Mouse (Mus musculus): ENCODE data around the gene Wnt2b.

Wnt2b gene

DNA sequence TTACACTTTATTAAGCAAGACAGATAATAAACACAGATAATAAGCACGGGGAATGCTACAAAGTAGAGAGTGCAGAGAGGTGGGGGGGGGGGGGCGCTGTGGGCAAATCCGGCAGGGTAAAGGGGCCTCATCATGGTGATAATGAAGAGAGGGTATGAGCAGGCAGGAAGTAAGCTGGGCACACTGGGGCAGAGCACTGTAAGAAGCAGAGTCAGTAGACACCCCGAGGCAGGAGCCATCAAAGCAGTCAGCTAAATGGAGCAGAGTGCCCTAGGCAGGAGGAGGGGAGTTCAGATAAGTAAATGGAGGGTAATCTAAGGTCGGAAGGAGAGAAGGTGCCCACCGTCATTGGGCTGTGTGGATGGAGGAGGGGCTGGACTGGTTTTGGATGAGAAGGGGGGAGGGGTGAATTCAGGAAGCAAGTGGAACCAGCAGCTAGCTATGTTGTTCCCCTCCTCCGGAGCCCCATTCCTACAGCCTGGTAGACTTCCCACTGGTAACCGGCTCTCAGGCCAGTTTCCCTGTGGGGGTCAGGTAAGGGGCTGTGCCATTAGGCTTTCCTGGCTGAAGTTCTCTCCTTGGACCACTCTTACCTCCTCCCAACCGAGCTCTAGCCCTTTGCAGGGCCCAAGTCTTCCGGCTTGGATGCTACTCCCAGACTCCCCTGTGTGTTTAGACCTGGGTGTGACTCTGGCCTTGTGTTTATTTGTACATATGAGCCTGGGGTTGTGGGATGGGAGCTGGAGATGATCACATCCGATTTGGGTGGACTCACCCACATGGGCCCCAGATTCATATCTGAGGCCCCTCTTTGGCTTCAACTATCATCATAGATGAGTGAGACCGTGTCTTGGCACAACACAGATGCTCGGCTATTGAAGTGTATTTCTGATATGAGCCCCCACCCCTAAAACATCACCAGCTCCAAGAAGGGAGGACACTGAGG is 1.9 kb upstream of the Wnt2b start:
- peak in 1 of 2 experiments; percentile 15 for DNase-seq

DNA sequence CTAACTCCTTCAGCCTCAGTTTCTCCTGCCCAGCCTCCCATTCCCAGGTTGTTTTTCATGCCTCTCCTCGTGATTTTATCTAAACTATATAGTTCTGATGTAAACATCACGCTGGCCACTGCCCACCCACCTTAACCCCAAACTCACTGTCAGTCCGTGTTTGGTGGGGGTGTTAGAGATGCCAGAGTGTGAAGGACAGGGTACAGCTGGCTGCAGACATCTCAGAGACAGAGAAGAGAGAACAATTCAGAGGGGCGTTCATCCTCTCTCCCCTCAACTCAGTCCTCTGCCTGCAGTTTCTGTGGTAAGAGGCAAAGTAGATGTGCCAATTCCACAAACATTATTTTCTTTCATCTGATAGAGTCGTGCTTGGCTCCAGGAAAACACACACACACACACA is 1.1 kb upstream of the Wnt2b start:
- no peak for DNase-seq

DNA sequence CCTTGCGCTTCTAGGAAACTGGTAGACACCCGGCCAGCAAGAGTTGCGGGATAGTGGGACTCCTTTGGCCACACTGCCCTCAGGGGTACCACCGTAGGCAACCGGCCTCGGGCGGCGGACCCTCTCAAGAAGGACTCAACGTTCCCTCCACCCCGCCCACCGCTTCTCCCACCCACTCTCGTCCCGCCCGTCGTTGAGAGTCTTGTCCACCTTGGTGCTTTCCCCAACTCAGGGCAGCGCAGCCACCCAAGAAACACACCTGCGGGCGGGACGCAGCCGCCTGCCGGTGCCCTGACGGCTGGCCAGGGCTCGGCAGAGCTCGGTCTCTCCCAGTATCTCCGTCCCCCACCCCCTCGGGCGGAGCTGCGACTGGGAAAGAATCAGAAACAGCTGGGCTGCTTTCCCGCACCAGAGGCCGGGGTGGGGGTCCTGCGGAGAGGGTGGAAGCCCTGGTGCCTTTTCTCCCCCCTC is 455 bp upstream of the Wnt2b start:
- no peak for DNase-seq

DNA sequence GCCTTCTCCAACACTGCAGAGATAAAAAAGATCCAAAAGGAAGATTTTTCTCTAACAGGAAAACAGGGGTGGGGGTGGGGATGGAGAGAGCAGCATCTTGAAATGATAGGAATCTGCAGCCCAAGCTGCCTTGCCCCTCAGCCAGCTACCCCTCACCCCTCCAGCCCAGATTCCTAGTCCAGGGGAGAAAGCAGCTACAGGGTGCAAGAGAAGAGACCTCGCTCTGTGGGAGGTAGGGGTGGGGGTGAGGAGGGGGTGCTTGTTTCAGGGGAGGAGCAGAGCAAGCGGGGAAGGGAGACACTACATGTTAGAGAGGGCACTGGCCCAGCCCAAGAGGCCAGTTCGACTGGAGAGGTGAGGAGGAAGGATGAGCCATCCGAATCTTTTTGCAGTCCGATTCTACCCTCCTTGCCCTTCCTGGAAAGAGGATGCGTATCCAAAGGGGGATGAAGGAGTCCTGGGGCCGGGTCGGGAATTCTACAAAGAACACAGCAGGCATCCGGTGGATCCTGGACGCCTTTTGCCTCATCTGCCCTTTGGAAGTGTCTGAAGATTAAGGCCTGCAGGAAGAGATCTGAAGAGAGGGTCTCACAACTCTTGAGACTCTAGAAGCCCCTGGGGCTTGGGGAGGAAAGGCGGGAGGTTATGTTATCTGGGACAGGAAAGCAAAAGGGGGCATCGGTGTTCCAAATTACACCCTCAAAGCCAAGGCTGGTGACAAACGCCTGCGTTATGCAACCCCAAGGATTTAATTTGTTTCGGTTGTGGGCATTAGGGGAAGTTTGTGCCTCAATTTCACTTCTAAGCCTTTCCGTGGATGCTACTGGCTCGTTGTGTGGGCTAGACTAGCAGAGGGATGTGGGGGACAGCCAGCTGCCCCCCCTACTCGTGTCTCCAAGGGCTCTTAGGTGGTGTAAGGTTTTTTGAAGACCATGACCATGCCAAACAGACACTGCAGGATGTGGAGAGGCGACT is 1.4 kb downstream of the Wnt2b start:
- DNase-seq: no peak

DNA sequence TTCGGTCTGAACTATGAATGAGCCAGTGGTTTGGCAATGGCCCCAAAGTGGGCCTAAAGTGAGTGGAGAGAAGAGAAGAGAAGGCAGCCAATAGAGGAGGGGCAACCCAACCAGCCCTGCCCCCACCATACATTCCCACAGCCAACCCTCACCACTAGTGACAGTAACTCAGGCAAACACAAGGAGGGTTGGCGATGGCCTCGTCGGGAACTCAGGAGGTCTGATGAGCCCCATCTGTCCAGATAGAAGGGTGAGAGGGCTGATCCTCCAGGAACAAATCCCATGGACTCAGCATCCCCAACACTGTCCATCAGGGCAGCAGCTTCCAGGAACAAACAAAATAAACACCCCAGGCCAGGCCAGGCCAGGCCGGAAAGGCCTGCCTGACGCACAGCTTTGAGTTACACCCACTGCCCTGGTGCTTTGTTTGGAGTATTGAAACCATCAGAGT is 5.6 kb downstream of the Wnt2b start:
- no peak for DNase-seq

DNA sequence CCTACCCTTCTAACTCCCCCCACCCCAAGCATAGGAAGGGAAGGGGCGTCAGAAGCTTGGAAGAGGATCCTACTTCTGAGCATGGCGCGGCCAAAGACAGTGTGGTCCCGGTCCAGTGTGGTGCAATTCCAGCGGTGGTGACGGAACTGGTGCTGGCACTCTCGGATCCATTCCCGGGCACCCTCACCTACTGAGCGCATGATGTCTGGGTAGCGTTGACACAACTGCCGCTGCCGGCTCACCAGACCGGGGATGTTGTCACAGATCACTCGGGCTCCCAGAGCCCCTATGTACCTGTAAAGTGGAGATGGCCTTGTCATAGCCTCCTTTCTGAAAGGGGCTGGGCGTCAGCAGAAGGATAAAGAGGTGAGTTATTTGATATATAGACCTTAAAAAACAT is 7.2 kb downstream of the Wnt2b start:
- no peak for DNase-seq

DNA sequence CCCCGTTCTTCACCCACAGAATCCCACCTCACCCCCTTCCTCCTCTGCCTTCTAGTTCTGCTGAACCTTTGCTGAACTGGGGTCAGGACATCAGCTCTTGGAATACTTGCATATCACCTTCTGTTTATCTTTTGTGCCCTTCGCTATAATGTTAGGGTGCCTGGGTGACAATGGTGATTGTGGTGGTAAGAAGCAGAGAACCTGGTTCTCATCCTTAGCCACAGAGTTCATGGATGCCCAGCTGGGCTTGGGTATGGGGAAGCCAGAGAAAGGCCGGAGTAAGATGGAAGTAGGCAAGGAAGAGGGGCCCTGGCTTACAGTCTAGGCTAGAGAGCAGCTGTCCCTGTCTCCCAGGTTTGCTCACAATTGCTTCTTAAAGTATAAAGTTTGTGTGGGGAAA is 7.6 kb downstream of the Wnt2b start:
- no peak for DNase-seq

- DNase-seq: no peak
Measured at GRCm38 (mm10) chr3:104952891-104953670, 8.6 kb downstream of the Wnt2b start.

GRCm38 (mm10) chr3:104950926-104951325 is 10.8 kb downstream of the Wnt2b start:
- no peak for DNase-seq

GRCm38 (mm10) chr3:104944894-104945293 is 16.8 kb downstream of the Wnt2b start:
- DNase-seq: no peak

DNA sequence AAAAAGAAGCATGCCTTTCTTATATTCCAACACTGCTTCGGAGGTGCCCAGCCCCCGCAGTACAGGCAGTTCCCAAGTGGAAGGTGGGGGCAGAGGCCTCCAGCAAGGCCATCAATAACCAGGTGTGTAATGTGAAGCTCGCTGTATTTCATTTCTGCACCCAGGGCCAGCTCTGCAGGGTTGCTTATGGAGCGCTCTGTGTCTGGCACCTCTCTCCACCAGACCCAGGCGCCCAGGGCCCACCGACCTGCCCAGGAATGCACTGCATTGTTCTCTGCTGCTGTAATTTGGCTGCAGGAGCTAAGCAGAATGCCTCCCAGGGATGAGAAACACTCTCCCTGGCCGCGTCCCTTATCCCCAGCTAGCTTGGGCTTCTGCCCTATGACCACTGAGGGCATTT is 18.4 kb downstream of the Wnt2b start:
- DNase-seq: no peak

DNA sequence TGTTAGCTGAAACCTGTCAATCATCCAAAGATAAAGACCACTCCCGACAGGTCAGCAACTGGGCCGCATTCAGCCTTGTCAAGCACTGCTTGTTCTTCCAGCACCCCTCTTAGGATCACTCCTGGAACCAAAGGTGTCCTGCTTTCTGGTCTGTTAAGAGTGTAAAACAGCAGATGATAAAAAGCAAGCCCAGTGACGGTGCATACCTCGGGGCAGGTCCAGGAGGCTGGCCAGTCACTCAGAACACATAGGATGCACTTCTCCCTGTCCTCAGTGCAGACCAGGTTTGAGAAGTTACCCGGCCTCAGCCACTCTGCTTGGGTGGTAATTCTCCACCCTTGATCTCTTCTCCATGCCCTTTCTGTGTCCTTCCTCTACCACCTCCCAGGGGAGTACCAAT is 19.0 kb downstream of the Wnt2b start:
- DNase-seq: no peak

- no peak for DNase-seq
Measured at GRCm38 (mm10) chr3:104940691-104941090, 21.0 kb downstream of the Wnt2b start.

DNA sequence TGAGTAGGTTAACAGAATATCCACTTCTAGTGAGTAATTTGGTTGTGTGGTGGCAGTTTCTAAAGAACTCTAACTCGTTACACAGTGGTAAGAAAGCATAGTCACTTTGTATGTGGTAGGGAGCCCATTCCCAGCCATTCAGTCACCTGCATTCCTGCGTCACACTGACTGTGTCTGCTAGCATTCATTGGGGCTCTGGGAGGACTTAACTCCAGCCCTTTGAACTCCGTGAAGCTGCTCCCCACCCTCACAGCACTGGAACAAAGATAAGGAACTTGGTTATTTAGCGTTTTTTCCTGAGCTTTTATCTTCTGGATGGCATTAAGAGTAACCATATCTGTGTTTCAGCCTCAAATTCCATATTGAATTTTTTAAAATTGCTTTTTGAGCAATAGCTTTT is 23.4 kb downstream of the Wnt2b start:
- DNase-seq: no peak

GRCm38 (mm10) chr3:104937728-104938305 is 23.9 kb downstream of the Wnt2b start:
- DNase-seq: no peak

GRCm38 (mm10) chr3:104929385-104929784 is 32.3 kb downstream of the Wnt2b start:
- DNase-seq: no peak

DNA sequence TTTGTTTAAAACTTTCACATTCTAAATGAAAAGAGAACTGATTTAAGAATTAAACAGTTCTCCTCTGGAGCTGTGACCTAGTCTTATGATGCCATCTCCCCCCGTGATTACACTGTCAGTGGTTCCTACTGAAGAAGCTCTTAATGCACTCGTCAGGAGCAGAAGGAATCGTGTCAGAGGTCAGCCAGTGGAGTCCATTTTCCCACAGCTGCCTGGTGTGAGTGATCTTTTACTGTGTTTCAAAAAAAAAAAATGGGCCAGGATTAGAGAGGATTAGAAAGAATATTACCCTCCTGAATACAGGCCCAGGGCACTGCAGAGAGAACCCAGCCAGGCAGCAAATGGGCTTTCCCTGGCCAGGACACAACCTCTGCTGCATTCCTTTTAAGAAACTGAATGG is 46.7 kb downstream of the Wnt2b start:
- no peak for DNase-seq

- DNase-seq: no peak
Measured at GRCm38 (mm10) chr3:104909195-104909594, 52.5 kb downstream of the Wnt2b start.

- no peak for DNase-seq
Measured at GRCm38 (mm10) chr3:104906007-104906406, 55.7 kb downstream of the Wnt2b start.

DNA sequence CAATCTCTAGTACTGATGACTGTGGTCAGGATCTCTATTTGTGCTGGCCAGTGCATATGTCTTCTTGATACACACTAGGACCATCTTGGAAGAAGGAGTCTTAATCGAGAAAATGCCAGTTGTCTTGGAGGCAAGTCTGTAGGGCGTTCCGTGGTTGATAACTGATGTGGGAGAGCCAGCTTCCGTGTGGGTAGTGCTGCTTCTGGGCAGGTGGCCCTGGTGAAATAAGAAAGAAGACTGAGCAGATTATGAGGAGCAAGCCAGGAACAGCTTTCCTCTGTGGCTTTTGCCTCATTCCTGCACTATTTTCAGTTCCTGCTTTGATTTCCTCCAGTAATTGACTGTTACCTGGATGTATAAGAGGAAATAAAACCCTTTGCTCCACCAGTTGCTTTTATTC is 56.3 kb downstream of the Wnt2b start:
- no peak for DNase-seq

GRCm38 (mm10) chr3:104901154-104901553 is 60.6 kb downstream of the Wnt2b start:
- DNase-seq: no peak

DNA sequence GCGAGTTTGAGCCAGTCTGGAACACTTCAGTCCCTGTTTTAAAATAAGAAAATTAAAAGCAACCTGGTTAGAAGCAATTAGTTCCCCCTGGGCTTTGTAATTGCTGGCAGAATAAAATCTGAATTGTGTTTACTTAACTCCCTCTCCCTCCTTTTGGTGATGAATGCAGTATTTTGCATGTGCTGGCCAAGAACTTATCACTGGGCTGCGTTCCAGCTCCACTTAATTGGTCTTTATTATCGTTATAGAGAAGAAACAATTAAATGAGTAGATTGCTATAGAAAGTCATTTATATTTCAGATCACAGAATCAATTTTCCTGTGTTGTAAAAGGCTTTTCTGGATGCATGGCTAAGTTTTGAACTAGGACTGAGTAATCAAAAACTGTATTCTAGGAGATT is 65.6 kb downstream of the Wnt2b start:
- no peak for DNase-seq
